Mouse (Mus musculus) stomach, embryonic 15.5 days (tissue): Measurements from ENCODE around the gene Olfr862. TPM values are rescaled to one million over a fixed set of nuclear protein-coding genes. Genes with fewer than 3 reads are reported as not detected.

Experiments
- ATAC-seq: fragments of 200-750 bp; cut with Nextera tagmentation; 2 replicates; pipeline ENCODE4 v1.8.0; 2017; ENCODE audit warnings: low read depth, moderate number of reproducible peaks, moderate TSS enrichment; ENCODE audit not compliant: insufficient read depth, low FRiP score
- H3K27ac ChIP-seq: fragments of 300-500 bp; sonication (generic); 2 replicates; pipeline ENCODE4 v1.5.1; 2015; ENCODE audit warnings: mild to moderate bottlenecking, inconsistent platforms
- H3K27me3 ChIP-seq: fragments of 300-500 bp; sonication (generic); replicated peaks from 2 replicates; pipeline ENCODE4 v1.6.1; 2015; ENCODE audit warnings: inconsistent platforms
- H3K36me3 ChIP-seq: fragments of 300-500 bp; sonication (generic); 2 replicates; pipeline ENCODE4 v1.6.1; 2015; ENCODE audit warnings: inconsistent platforms
- H3K4me1 ChIP-seq: fragments of 300-500 bp; sonication (generic); 2 replicates; pipeline ENCODE4 v1.6.1; 2015; ENCODE audit warnings: inconsistent platforms
- H3K4me2 ChIP-seq: fragments of 300-500 bp; sonication (generic); 2 replicates; pipeline ENCODE4 v1.6.1; 2015; ENCODE audit warnings: mild to moderate bottlenecking, inconsistent platforms
- H3K4me3 ChIP-seq: fragments of 300-500 bp; sonication (generic); replicated peaks from 2 replicates; pipeline ENCODE4 v1.5.1; 2015; ENCODE audit warnings: inconsistent platforms
- H3K9ac ChIP-seq: fragments of 300-500 bp; sonication (generic); 2 replicates; pipeline ENCODE4 v1.6.1; 2015; ENCODE audit warnings: inconsistent platforms
- H3K9me3 ChIP-seq: fragments of 300-500 bp; sonication (generic); 2 replicates; pipeline ENCODE4 v1.6.1; 2016; ENCODE audit warnings: inconsistent platforms
- WGBS: fragments of 180-500 bp; shearing (Covaris S2); methylation state at CpG from one replicate; pipeline ENCODE4 v1.1.7; 2015; 5-methylcytosine and 5-hydroxymethylcytosine counted together
- polyA plus RNA-seq: library from polyadenylated mRNA; unstranded; fragments of >200 nt; fragmentation: Nextera tagmentation; extraction: Ambion mirVana; gene quantifications from 2 replicates; pipeline ENCODE4 v1.2.1, GENCODE M21; 2015

Olfr862 gene
- polyA plus RNA-seq = not detected in 2 replicates

- Histone ChIP-seq H3K4me3 (no peak within 1 kb of the TSS), H3K9me3 (no peaks in the 10 kb centered on the region), H3K27me3 (no peaks in the 10 kb centered on the region), H3K4me2 (no peak within 1 kb of the TSS), H3K4me1 (no peaks in the 10 kb centered on the region), H3K36me3 (no peaks in the 10 kb centered on the region), H3K9ac (no peak within 1 kb of the TSS), H3K27ac (no peak within 1 kb of the TSS)
- no peak for ATAC-seq
These were observed at the start of gene Olfr862 for GRCm38 (mm10) chr9:19887904-19888303. Gene Olfr862 (minus strand): TSS chr9:19888004.

GRCm38 (mm10) chr9:19916565-19916964 lies 28.8 kb upstream of the Olfr862 start, which contains the start of gene Olfr77:
Gene Olfr77 (plus strand): TSS chr9:19916865.
- Histone ChIP-seq H3K4me2 (no peak within 1 kb of the TSS), H3K36me3 (no peaks in the 10 kb centered on the region), H3K9ac (no peak within 1 kb of the TSS), H3K4me3 (no peak within 1 kb of the TSS), H3K9me3 (no peaks in the 10 kb centered on the region), H3K27ac (no peak within 1 kb of the TSS), H3K4me1 (no peaks in the 10 kb centered on the region), H3K27me3 (no peaks in the 10 kb centered on the region)
- 90% methylated on average over 2 of the region's 2 CpGs for WGBS
- ATAC-seq = no peak

- Histone ChIP-seq H3K27ac (no peak overlapping the region), H3K9me3 (no peaks in the 10 kb centered on the region), H3K4me3 (no peak overlapping the region), H3K27me3 (no peaks in the 10 kb centered on the region), H3K36me3 (no peaks in the 10 kb centered on the region), H3K4me2 (no peak overlapping the region), H3K9ac (no peak overlapping the region), H3K4me1 (no peaks in the 10 kb centered on the region)
- 59% methylated on average over 4 of the region's 4 CpGs for WGBS
- no peak for ATAC-seq
These were observed 23.4 kb upstream of the Olfr862 start for GRCm38 (mm10) chr9:19911170-19911569.

- Histone ChIP-seq H3K27me3 (no peaks in the 10 kb centered on the region), H3K9me3 (no peaks in the 10 kb centered on the region), H3K27ac (no peak within 1 kb of the TSS), H3K4me1 (no peaks in the 10 kb centered on the region), H3K4me2 (no peak within 1 kb of the TSS), H3K9ac (no peak within 1 kb of the TSS), H3K4me3 (no peak within 1 kb of the TSS), H3K36me3 (no peaks in the 10 kb centered on the region)
- ATAC-seq = no peak
- 77% methylated on average over 1 of the region's 1 CpGs for WGBS
These were observed 38.2 kb downstream of the Olfr862 start, which contains the start of gene Olfr860 for GRCm38 (mm10) chr9:19849647-19850046. Gene Olfr860 (minus strand): TSS chr9:19849747.

Other genes with a start within 250 kb of the Olfr862 start
- not detected in 2 replicates for gene Olfr857, start 178.6 kb downstream of the Olfr862 start, polyA plus RNA-seq
- not detected in 2 replicates for gene Olfr58, start 107.7 kb downstream of the Olfr862 start, polyA plus RNA-seq
- not detected in 2 replicates for gene Olfr859, start 83.1 kb downstream of the Olfr862 start, polyA plus RNA-seq
- not detected in 2 replicates for gene Olfr860, start 38.3 kb downstream of the Olfr862 start, polyA plus RNA-seq
- 0.27 and 0.32 TPM in 2 replicates for gene Olfr77, start 28.9 kb upstream of the Olfr862 start, polyA plus RNA-seq
- not detected in 2 replicates for gene Olfr866, start 140.0 kb upstream of the Olfr862 start, polyA plus RNA-seq
- gene Olfr867, start 169.6 kb upstream of the Olfr862 start, polyA plus RNA-seq = not detected in 2 replicates
- gene Olfr868, start 210.6 kb upstream of the Olfr862 start, polyA plus RNA-seq = not detected in 2 replicates
- not detected in 2 replicates for gene Olfr869, start 241.0 kb upstream of the Olfr862 start, polyA plus RNA-seq